ENCODE assay signal across 14 mouse cellular contexts in genomic region chr9:61677037-61677436, GRCm38 (mm10).
DNase-seq lines count a peak whose midpoint lies in the region; ATAC-seq and TF ChIP-seq lines count a peak whose summit lies in the region.
"Had no signal": no experiment of that assay in that cellular context is flagged by ENCODE, and none has a peak within 500 bp of the region (broad histone marks: within the 10 kb centered on the region; RNA-seq: fewer than 3 reads in every experiment).

No protein-coding gene starts in this region.

- H3K9ac ChIP-seq in forebrain, embryonic 13.5 days, result no peak overlapping the region
- no peak overlapping the region for H3K9ac ChIP-seq in forebrain, embryonic 11.5 days (ENCODE audit: low read length)
- no peak overlapping the region for H3K9ac ChIP-seq in intestine, postnatal 0 days (ENCODE audit: low read depth, low read length)
- H3K9ac ChIP-seq: limb, embryonic 13.5 days; midbrain, embryonic 13.5 days had no signal

- no peaks in the 10 kb centered on the region for H3K27me3 ChIP-seq in forebrain, embryonic 13.5 days
- no peaks in the 10 kb centered on the region for H3K27me3 ChIP-seq in forebrain, embryonic 11.5 days (ENCODE audit: control insufficient read depth, insufficient read depth, low read length)
- no peaks in the 10 kb centered on the region for H3K27me3 ChIP-seq in kidney, adult 2 months (replicated peaks; ENCODE audit: control insufficient read depth, insufficient read depth, low read length)
- no peaks in the 10 kb centered on the region for H3K27me3 ChIP-seq in intestine, postnatal 0 days (replicated peaks; ENCODE audit: control insufficient read depth, insufficient read depth, low read length)
- H3K27me3 ChIP-seq: midbrain, embryonic 13.5 days; Patski had no signal

- no peaks in the 10 kb centered on the region for H3K9me3 ChIP-seq in forebrain, embryonic 13.5 days (replicated peaks)
- no peaks in the 10 kb centered on the region for H3K9me3 ChIP-seq in forebrain, embryonic 11.5 days (ENCODE audit: control insufficient read depth, low read length)
- no peaks in the 10 kb centered on the region for H3K9me3 ChIP-seq in intestine, postnatal 0 days (ENCODE audit: control insufficient read depth)
- H3K9me3 ChIP-seq: limb, embryonic 13.5 days; midbrain, embryonic 13.5 days had no signal

- peak; percentile 78 for ATAC-seq in forebrain, embryonic 13.5 days
- no peak for ATAC-seq in forebrain, embryonic 11.5 days (replicated peaks; ENCODE audit: low FRiP score)
- no peak for ATAC-seq in intestine, postnatal 0 days
- ATAC-seq: lung, postnatal 0 days; midbrain, embryonic 13.5 days had no signal

- WGBS in forebrain, embryonic 13.5 days, result 63% methylated on average over 11 of the region's 11 CpGs
- WGBS in forebrain, embryonic 11.5 days, result 78% methylated on average over 11 of the region's 11 CpGs
- WGBS in kidney, adult 2 months, result 81% methylated on average over 11 of the region's 11 CpGs
- 77% methylated on average over 11 of the region's 11 CpGs for WGBS in intestine, postnatal 0 days

- TF ChIP-seq CTCF in left cerebral cortex, adult 2 months (IDR thresholded peaks at IDR 0.05), result no peak
- no peak for TF ChIP-seq CTCF in kidney, adult 2 months (conservative IDR thresholded peaks at IDR 0.05; ENCODE audit: insufficient read depth, insufficient read length, low read depth, low read length)
- TF ChIP-seq CTCF in intestine, postnatal 0 days (IDR thresholded peaks at IDR 0.05; ENCODE audit: low read depth), result no peak

- intact Hi-C loops in left cerebral cortex, adult 2 months (cut with DNase I), result loop anchor here (1.0 to 2.0 kb wide), 5 partner anchors 37 to 307 kb away; no protein-coding TSS in a partner anchor

- H3K4me3 ChIP-seq in forebrain, embryonic 13.5 days, result no peak overlapping the region
- no peak overlapping the region for H3K4me3 ChIP-seq in forebrain, embryonic 11.5 days (ENCODE audit: low read depth, low read length)
- no peak overlapping the region for H3K4me3 ChIP-seq in left cerebral cortex, adult 2 months
- H3K4me3 ChIP-seq in kidney, adult 2 months (ENCODE audit: insufficient read depth, low read depth, low read length), result no peak overlapping the region
- no peak overlapping the region for H3K4me3 ChIP-seq in intestine, postnatal 0 days (ENCODE audit: low read depth, low read length)
- H3K4me3 ChIP-seq: limb, embryonic 13.5 days; midbrain, embryonic 13.5 days had no signal

- H3K4me2 ChIP-seq in forebrain, embryonic 13.5 days, result no peak overlapping the region
- H3K4me2 ChIP-seq in forebrain, embryonic 11.5 days (ENCODE audit: low read depth, low read length, severe bottlenecking), result no peak overlapping the region
- no peak overlapping the region for H3K4me2 ChIP-seq in intestine, postnatal 0 days (replicated peaks; ENCODE audit: low read depth)
- H3K4me2 ChIP-seq: limb, embryonic 13.5 days; midbrain, embryonic 13.5 days had no signal

- TF ChIP-seq POLR2A in kidney, adult 2 months (IDR thresholded peaks at IDR 0.05; ENCODE audit: low read depth, low read length), result no peak

- peaks cover 25% of the 10 kb centered on the region for H3K4me1 ChIP-seq in forebrain, embryonic 13.5 days
- peaks cover 6% of the 10 kb centered on the region; the same call in 1 of the 2 replicates for H3K4me1 ChIP-seq in forebrain, embryonic 11.5 days (replicated peaks; ENCODE audit: control insufficient read depth, insufficient read depth, low read length)
- peaks cover 5% of the 10 kb centered on the region; the same call in 1 of the 2 replicates for H3K4me1 ChIP-seq in kidney, adult 2 months (ENCODE audit: control insufficient read depth, insufficient read depth, low read length)
- H3K4me1 ChIP-seq in intestine, postnatal 0 days (replicated peaks; ENCODE audit: control insufficient read depth, insufficient read depth, low read length), result 0 out of 2 replicates have a peak, but pooled peaks cover 2% of the 10 kb centered on the region

- H3K36me3 ChIP-seq in forebrain, embryonic 13.5 days (ENCODE audit: poor library complexity, severe bottlenecking), result no peaks in the 10 kb centered on the region
- no peaks in the 10 kb centered on the region for H3K36me3 ChIP-seq in forebrain, embryonic 11.5 days (ENCODE audit: control insufficient read depth, insufficient read depth, low read length)
- no peaks in the 10 kb centered on the region for H3K36me3 ChIP-seq in kidney, adult 2 months (ENCODE audit: control insufficient read depth, insufficient read depth, low read length)
- no peaks in the 10 kb centered on the region for H3K36me3 ChIP-seq in intestine, postnatal 0 days (ENCODE audit: control insufficient read depth, insufficient read depth)
- H3K36me3 ChIP-seq: limb, embryonic 13.5 days; midbrain, embryonic 13.5 days had no signal

- DNase-seq in forebrain, embryonic 11.5 days (ENCODE audit: low spot score), result no peak
- peak; percentile 76 to 79 for DNase-seq in frontal cortex, postnatal 14 days (ENCODE audit: low spot score in 2 of 2)
- DNase-seq in left cerebral cortex, adult 2 months (ENCODE audit: extremely low spot score in 1 of 2, low spot score in 2 of 2), result peak; percentile 55 to 87
- peak; percentile 86 to 91 for DNase-seq in right cerebral cortex, postnatal 36 days (ENCODE audit: low spot score in 2 of 2)
- no peak for DNase-seq in kidney, adult 2 months
- DNase-seq in heart, adult 11 months, result no peak
- DNase-seq: heart, postnatal 10 days; kidney, adult 18-20 months had no signal

- H3K27ac ChIP-seq in forebrain, embryonic 13.5 days, result peak overlapping the region; percentile 46
- no peak overlapping the region for H3K27ac ChIP-seq in forebrain, embryonic 11.5 days (ENCODE audit: low read depth, low read length)
- H3K27ac ChIP-seq in left cerebral cortex, adult 2 months, result no peak overlapping the region
- no peak overlapping the region for H3K27ac ChIP-seq in kidney, adult 2 months (ENCODE audit: insufficient read depth, low read depth, low read length)
- H3K27ac ChIP-seq in intestine, postnatal 0 days (ENCODE audit: low read depth, low read length), result no peak overlapping the region
- H3K27ac ChIP-seq: limb, embryonic 13.5 days; midbrain, embryonic 13.5 days had no signal

Comparison
In these comparisons a context has a peak if more than half of its experiments do, and no peak if none do; other contexts are left out.
1. DNase-seq: peak in frontal cortex, postnatal 14 days (2 of 2), left cerebral cortex, adult 2 months (2 of 2) and right cerebral cortex, postnatal 36 days (2 of 2); none in forebrain, embryonic 11.5 days (single experiment), kidney, adult 2 months (single experiment) and heart, adult 11 months (single experiment).